Mouse (Mus musculus) ovary, adult 2 months (tissue): Measurements from ENCODE around the gene Adam3. TPM values are rescaled to one million over a fixed set of nuclear protein-coding genes. Genes with fewer than 3 reads are reported as not detected.

Experiments used
- polyA plus RNA-seq: library from polyadenylated mRNA; depleted of rRNA; stranded (reverse); fragments of >200 nt; gene quantifications from 2 replicates; pipeline ENCODE4 v1.2.3, GENCODE M21; 2012; rRNA removed

The Adam3 gene
- not detected in 2 replicates for polyA plus RNA-seq

DNA sequence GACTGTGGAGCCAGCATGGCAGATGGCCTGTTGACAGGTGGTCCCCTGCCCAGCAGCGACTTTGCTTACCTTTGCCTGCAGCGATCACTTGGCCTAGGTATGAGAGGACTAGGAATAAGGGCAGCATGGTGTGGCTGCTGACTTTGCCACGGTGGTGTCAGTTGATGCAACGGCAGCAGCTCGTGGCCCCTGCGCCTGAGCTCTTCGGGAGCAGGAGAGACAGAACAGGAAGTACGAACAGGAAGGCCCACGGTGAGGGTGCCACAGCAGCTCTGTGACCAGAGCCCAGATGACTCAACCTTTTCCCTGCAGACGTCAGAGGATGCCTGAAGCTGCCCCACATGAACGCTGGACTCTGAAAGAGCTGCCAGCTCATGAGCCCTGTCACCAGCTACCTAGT lies at the start of gene Adam3:
TSS of gene Adam3 (minus strand) at position 223 of the 400 bp plus-strand sequence.

Other genes with a start within 250 kb of the Adam3 start
- gene Adam5, start 98.5 kb upstream of the Adam3 start, polyA plus RNA-seq, result 0.10 and 0.16 TPM in 2 replicates